Mouse (Mus musculus) c-Kit-positive CD71-positive TER-119-positive erythroid progenitor cells, embryonic 14.5 days (primary cell): Measurements from ENCODE around the gene Ctnnb1.
A peak's percentile ranks its signal among the peaks of the same experiment; 100 is the strongest.
"Not testable (repeated sequence)": the region's sequence is repeated elsewhere in the genome, so short reads cannot be mapped to it uniquely, and the experiment has no call there.

Experiments used
- DNase-seq: peaks from one replicate; pipeline ENCODE4 v3.0.0-alpha.2; 2013; ENCODE audit warnings: low spot score

The Ctnnb1 gene

GRCm38 (mm10) chr9:120929081-120929480, at the start of gene Ctnnb1:
Ctnnb1 (plus strand) TSS chr9:120929216.
- DNase-seq: no peak

- DNase-seq: no peak
Observed at GRCm38 (mm10) chr9:120880286-120880685, 48.7 kb upstream of the Ctnnb1 start.

- DNase-seq: no peak
Observed at GRCm38 (mm10) chr9:120881121-120881520, 47.9 kb upstream of the Ctnnb1 start.

GRCm38 (mm10) chr9:120881839-120882238, 47.2 kb upstream of the Ctnnb1 start:
- DNase-seq: no peak

- no peak for DNase-seq
Observed at GRCm38 (mm10) chr9:120884726-120885125, 44.3 kb upstream of the Ctnnb1 start.

- no peak for DNase-seq
Observed at GRCm38 (mm10) chr9:120887631-120888030, 41.4 kb upstream of the Ctnnb1 start.

- DNase-seq: peak; percentile 5
Observed at GRCm38 (mm10) chr9:120893435-120893834, 35.6 kb upstream of the Ctnnb1 start.

- DNase-seq: no peak
Observed at GRCm38 (mm10) chr9:120893971-120894370, 35.0 kb upstream of the Ctnnb1 start.

- DNase-seq: no peak
Observed at GRCm38 (mm10) chr9:120894376-120894775, 34.6 kb upstream of the Ctnnb1 start.

- no peak for DNase-seq
Observed at GRCm38 (mm10) chr9:120896502-120896901, 32.5 kb upstream of the Ctnnb1 start.

- DNase-seq: no peak
Observed at GRCm38 (mm10) chr9:120897269-120897668, 31.7 kb upstream of the Ctnnb1 start.

- DNase-seq: no peak
Observed at GRCm38 (mm10) chr9:120899833-120900232, 29.2 kb upstream of the Ctnnb1 start.

- DNase-seq: no peak
Observed at GRCm38 (mm10) chr9:120900338-120901274, 28.4 kb upstream of the Ctnnb1 start.

- DNase-seq: no peak
Observed at GRCm38 (mm10) chr9:120902562-120902961, 26.5 kb upstream of the Ctnnb1 start.

GRCm38 (mm10) chr9:120908461-120908860, 20.6 kb upstream of the Ctnnb1 start:
- DNase-seq: no peak

GRCm38 (mm10) chr9:120913152-120913551, 15.9 kb upstream of the Ctnnb1 start:
- no peak for DNase-seq

GRCm38 (mm10) chr9:120914429-120914828, 14.6 kb upstream of the Ctnnb1 start:
- DNase-seq: no peak

- DNase-seq: peak; percentile 46
Observed at GRCm38 (mm10) chr9:120914877-120915459, 14.0 kb upstream of the Ctnnb1 start.

- DNase-seq: not testable (repeated sequence)
Observed at GRCm38 (mm10) chr9:120917619-120918018, 11.4 kb upstream of the Ctnnb1 start.

- no peak for DNase-seq
Observed at GRCm38 (mm10) chr9:120918211-120918610, 10.8 kb upstream of the Ctnnb1 start.

GRCm38 (mm10) chr9:120918642-120919041, 10.4 kb upstream of the Ctnnb1 start:
- DNase-seq: no peak

GRCm38 (mm10) chr9:120919130-120919529, 9.9 kb upstream of the Ctnnb1 start:
- no peak for DNase-seq

GRCm38 (mm10) chr9:120926126-120926525, 2.9 kb upstream of the Ctnnb1 start:
- DNase-seq: no peak
